Mouse (Mus musculus) heart, embryonic 11.5 days (tissue): Measurements from ENCODE around the gene Igf1. TPM values are rescaled to one million over a fixed set of nuclear protein-coding genes. Genes with fewer than 3 reads are reported as not detected.

Experiments
- ATAC-seq: fragments of 200-750 bp; cut with Nextera tagmentation; replicated peaks from 2 replicates; pipeline ENCODE4 v1.8.0; 2017; ENCODE audit warnings: moderate library complexity; ENCODE audit not compliant: insufficient number of reproducible peaks, low FRiP score, low TSS enrichment
- H3K27ac ChIP-seq: fragments of 300-500 bp; sonication (generic); 2 replicates; pipeline ENCODE4 v1.5.1; 2014; ENCODE audit warnings: mild to moderate bottlenecking, low read depth, low read length
- H3K27me3 ChIP-seq: fragments of 300-500 bp; sonication (generic); 2 replicates; pipeline ENCODE4 v1.6.1; 2014; ENCODE audit warnings: mild to moderate bottlenecking, low read length, mixed read lengths; ENCODE audit not compliant: control insufficient read depth, insufficient read depth
- H3K36me3 ChIP-seq: fragments of 300-500 bp; sonication (generic); 2 replicates; pipeline ENCODE4 v1.6.1; 2014; ENCODE audit warnings: mild to moderate bottlenecking, low read length, moderate library complexity, mixed read lengths; ENCODE audit not compliant: control insufficient read depth, insufficient read depth
- H3K4me1 ChIP-seq: fragments of 300-500 bp; sonication (generic); 2 replicates; pipeline ENCODE4 v1.6.1; 2014; ENCODE audit warnings: low read length; ENCODE audit not compliant: control insufficient read depth, insufficient read depth
- H3K4me2 ChIP-seq: fragments of 300-500 bp; sonication (generic); 2 replicates; pipeline ENCODE4 v1.6.1; 2014; ENCODE audit warnings: mild to moderate bottlenecking, moderate library complexity
- H3K4me3 ChIP-seq: fragments of 300-500 bp; sonication (generic); 2 replicates; pipeline ENCODE4 v1.5.1; 2014; ENCODE audit warnings: low read depth, low read length
- H3K9ac ChIP-seq: fragments of 300-500 bp; sonication (generic); 2 replicates; pipeline ENCODE4 v1.6.1; 2014; ENCODE audit warnings: mild to moderate bottlenecking, low read depth, low read length, moderate library complexity
- H3K9me3 ChIP-seq: fragments of 300-500 bp; sonication (generic); replicated peaks from 2 replicates; pipeline ENCODE4 v1.6.1; 2016; ENCODE audit warnings: low read length; ENCODE audit not compliant: control insufficient read depth
- WGBS: fragments of 180-500 bp; shearing (Covaris S2); extraction: QIAGEN DNeasy Blood & Tissue Kit; methylation state at CpG from one replicate; pipeline ENCODE4 v1.1.7; 2014; ENCODE audit not compliant: insufficient replicate concordance; 5-methylcytosine and 5-hydroxymethylcytosine counted together
- polyA plus RNA-seq: library from polyadenylated mRNA; unstranded; fragments of >200 nt; fragmentation: Nextera tagmentation; extraction: Ambion mirVana; gene quantifications from 2 replicates; pipeline ENCODE4 v1.2.1, GENCODE M21; 2014

Gene Igf1
- polyA plus RNA-seq, 1 experiment from 2014 or later, result 36.6 TPM

DNA sequence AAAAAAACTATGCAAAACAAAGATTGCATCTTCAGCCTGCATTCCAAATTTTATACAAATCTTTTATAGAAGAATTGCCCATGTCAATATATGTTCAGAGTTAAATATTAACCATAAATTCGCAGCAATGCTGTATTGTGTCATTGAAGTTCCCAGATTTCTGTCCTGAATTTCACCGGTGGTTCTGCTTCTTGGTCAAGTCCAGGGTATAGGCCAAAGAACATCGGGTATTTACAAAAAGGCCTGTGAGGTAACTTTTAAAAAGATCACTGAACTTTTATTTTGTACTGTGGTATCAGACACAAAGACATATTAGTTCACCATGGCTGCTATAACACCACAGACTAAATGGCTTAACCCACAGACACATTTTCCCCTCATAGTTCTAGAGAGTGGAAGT, 57.7 kb downstream of the Igf1 start:
- Histone ChIP-seq H3K4me2 (no peak overlapping the region), H3K4me3 (no peak overlapping the region), H3K9ac (no peak overlapping the region), H3K27me3 (no peaks in the 10 kb centered on the region), H3K9me3 (no peaks in the 10 kb centered on the region), H3K4me1 (no peaks in the 10 kb centered on the region; the same call in 1 of the 2 replicates), H3K36me3 (no peaks in the 10 kb centered on the region), H3K27ac (no peak overlapping the region)
- 85% methylated on average over 3 of the region's 3 CpGs for WGBS
- no peak for ATAC-seq

- Histone ChIP-seq H3K9me3 (no peaks in the 10 kb centered on the region), H3K36me3 (no peaks in the 10 kb centered on the region), H3K4me3 (no peak overlapping the region), H3K4me2 (no peak overlapping the region), H3K4me1 (peaks cover 7% of the 10 kb centered on the region; the same call in 1 of the 2 replicates), H3K27me3 (no peaks in the 10 kb centered on the region), H3K27ac (no peak overlapping the region), H3K9ac (no peak overlapping the region)
- WGBS, result 88% methylated on average over 3 of the region's 3 CpGs
- no peak for ATAC-seq
These were observed 64.2 kb downstream of the Igf1 start for GRCm38 (mm10) chr10:87922263-87922662.

DNA sequence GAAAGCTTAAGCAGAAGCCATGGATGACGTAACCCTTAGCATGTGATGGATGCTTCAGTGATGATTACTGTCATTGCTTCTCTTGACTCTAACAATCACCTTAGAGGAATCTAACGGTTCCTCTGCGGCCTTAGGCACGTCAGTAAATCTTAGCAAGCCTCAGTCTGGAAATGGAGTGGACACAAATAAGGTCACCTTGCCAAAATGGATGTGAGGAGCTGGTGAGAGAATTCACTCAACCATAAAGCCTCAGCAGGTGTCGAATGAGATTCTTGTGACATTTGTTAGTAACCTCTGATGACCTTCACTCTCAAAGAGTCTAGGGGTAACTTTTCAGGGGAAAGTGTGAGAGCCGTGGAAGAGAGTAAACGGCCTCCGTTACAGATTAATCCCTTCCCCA, 68.5 kb downstream of the Igf1 start:
- Histone ChIP-seq H3K4me2 (no peak overlapping the region), H3K4me1 (peaks cover 11% of the 10 kb centered on the region), H3K27me3 (no peaks in the 10 kb centered on the region), H3K4me3 (no peak overlapping the region), H3K27ac (peak overlapping the region; percentile 51; the same call in 1 of the 2 replicates), H3K36me3 (no peaks in the 10 kb centered on the region; the same call in 1 of the 2 replicates), H3K9me3 (no peaks in the 10 kb centered on the region), H3K9ac (no peak overlapping the region)
- no peak for ATAC-seq
- WGBS, result 48% methylated on average over 8 of the region's 8 CpGs

- ATAC-seq, result peak; percentile 68
- H3K27ac ChIP-seq, result peak overlapping the region; percentile 51
- no peak overlapping the region for H3K9ac ChIP-seq
These were observed 69.1 kb downstream of the Igf1 start for GRCm38 (mm10) chr10:87927131-87927609.

DNA sequence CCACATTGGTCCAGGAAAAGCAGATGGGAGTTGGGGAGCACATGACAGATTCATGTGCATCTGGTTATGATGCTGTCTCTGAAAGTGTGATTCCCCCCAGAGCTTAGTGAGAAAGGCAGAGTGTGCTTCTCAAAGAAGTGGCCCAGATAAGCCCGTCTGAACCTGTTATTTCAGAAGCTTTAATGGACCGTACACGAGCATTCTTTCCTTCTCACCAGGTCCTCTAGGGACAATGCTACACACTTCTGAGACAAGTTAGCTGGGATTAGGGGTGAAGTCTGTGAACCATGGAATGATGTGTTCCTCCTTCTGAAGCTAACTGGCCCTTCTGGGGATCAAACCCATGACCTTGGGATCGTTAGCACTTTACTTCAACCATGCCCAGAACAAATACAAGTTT, 90.1 kb downstream of the Igf1 start:
- Histone ChIP-seq H3K9me3 (no peaks in the 10 kb centered on the region), H3K4me3 (no peak overlapping the region), H3K9ac (no peak overlapping the region), H3K36me3 (no peaks in the 10 kb centered on the region), H3K27me3 (no peaks in the 10 kb centered on the region), H3K4me2 (no peak overlapping the region), H3K4me1 (no peaks in the 10 kb centered on the region), H3K27ac (no peak overlapping the region)
- whole genome bisulfite sequencing, result 71% methylated on average over 4 of the region's 4 CpGs
- ATAC-seq, result no peak

More at GRCm38 (mm10) chr10:87927131-87927609, 69.1 kb downstream of the Igf1 start:
- Histone ChIP-seq H3K36me3 (peaks cover 3% of the 10 kb centered on the region; the same call in 1 of the 2 replicates), H3K4me3 (no peak overlapping the region), H3K9me3 (no peaks in the 10 kb centered on the region), H3K4me1 (peaks cover 11% of the 10 kb centered on the region), H3K27me3 (no peaks in the 10 kb centered on the region), H3K4me2 (no peak overlapping the region)
- WGBS, result 48% methylated on average over 6 of the region's 6 CpGs

DNA sequence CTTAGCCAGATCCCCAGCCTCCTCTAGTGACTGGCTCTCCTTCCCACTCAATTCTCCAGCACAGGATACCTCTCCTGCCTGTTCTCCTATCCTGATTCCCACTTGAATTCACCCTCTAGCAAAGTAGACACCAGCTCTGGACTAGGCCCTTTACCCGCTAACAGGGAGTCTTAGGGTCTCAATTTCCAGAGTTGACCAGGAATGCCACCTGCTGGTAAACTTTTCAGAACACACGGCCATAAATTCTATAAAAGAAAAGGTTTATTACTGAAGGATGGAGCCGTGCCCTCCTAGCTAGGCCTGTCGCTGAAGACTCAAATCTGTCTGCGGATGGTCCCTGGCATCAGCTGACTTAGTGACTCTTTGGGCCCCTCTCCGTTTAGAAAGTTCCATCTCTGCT, 113.5 kb downstream of the Igf1 start:
- no peak overlapping the region for H3K4me3 ChIP-seq
- ATAC-seq, result no peak
- H3K27ac ChIP-seq, result no peak overlapping the region

DNA sequence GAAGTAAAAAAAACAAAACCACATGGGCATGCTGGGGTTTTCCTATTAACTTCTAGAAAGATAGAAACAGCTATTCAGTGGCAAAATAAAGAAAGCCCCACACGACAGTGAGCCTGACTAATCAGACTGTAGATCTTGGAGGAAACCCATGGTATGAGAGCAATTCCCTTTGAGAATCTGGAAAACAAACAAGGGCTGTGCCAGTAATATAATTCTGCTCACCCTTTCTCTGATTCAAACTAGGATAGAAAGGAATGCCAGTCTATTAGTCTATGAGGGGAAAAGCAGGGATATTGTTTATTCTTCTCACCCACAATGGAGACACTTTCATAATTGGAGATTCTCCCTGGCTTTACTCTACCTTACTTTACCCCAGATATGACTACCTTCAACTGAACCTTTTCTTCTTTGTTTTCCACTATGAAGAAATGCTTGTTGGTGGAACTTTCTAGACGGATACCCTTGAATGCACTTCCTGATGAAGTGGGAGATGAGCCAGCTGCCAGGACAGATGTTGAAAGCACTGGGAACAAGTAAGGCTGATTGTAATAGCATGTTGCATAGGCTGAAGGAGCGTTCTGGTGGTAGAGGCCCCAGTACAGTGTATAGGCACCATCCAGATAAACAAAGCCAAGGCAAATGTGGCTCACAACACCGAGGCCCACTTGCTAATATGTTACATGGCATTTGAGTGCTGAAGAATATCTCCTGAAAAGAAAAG, 116.0 kb downstream of the Igf1 start:
- Histone ChIP-seq H3K4me1 (no peaks in the 10 kb centered on the region), H3K27me3 (no peaks in the 10 kb centered on the region), H3K4me2 (no peak overlapping the region), H3K4me3 (no peak overlapping the region), H3K36me3 (no peaks in the 10 kb centered on the region), H3K27ac (no peak overlapping the region), H3K9ac (no peak overlapping the region), H3K9me3 (no peaks in the 10 kb centered on the region)
- no peak for ATAC-seq
- 60% methylated on average over 4 of the region's 4 CpGs for WGBS

More for the DNA sequence above, 113.5 kb downstream of the Igf1 start:
- 56% methylated on average over 6 of the region's 6 CpGs for WGBS
- Histone ChIP-seq H3K36me3 (no peaks in the 10 kb centered on the region), H3K4me1 (no peaks in the 10 kb centered on the region), H3K4me2 (no peak overlapping the region), H3K27me3 (no peaks in the 10 kb centered on the region), H3K9me3 (no peaks in the 10 kb centered on the region), H3K9ac (no peak overlapping the region)

DNA sequence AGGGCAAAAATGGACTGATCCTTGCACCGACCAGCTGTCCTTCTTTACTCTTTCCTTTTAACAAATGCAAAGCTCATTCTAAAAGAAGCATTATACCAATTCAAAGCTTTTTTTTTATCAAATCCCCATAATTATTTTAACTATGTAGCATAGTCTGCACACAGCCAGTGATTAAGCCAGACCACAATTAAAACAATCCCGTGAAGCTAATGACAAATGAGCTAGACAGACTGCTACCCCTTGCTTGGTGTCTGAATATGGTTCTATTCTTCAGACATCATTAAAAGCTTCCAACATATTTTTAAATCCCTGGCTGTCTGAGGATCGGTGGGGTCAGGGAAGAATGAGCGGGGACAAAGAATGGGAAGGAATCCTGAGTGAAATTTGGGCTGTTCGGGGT, 127.3 kb downstream of the Igf1 start:
- H3K27ac ChIP-seq, result no peak overlapping the region
- no peak overlapping the region for H3K4me2 ChIP-seq
- no peak overlapping the region for H3K4me3 ChIP-seq
- 84% methylated on average over 5 of the region's 5 CpGs for WGBS
- no peaks in the 10 kb centered on the region for H3K4me1 ChIP-seq
- H3K9me3 ChIP-seq, result no peaks in the 10 kb centered on the region
- no peak overlapping the region for H3K9ac ChIP-seq
- no peaks in the 10 kb centered on the region for H3K36me3 ChIP-seq
- H3K27me3 ChIP-seq, result no peaks in the 10 kb centered on the region
- ATAC-seq, result no peak

DNA sequence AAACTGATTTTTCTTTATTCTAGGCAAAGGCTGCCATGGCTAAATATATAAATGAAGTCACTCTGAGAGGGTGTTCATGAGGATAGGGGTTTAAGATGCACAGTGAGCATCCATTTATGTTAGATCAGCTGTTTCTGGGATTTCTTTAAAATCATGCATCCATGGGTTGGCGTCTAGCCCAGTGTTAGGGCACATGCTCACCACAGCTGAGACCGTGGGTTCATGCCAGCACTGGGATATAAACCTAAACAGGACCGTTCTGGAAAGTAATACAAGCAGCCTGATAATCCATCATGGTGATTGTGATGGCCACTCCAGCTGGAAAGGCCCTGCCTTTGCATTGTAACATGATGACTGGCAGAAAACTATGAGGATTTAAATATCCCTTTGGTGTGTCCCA, 128.1 kb downstream of the Igf1 start:
- ATAC-seq, result no peak
- Histone ChIP-seq H3K36me3 (no peaks in the 10 kb centered on the region), H3K9ac (no peak overlapping the region), H3K27ac (no peak overlapping the region), H3K27me3 (no peaks in the 10 kb centered on the region), H3K4me2 (no peak overlapping the region), H3K4me1 (no peaks in the 10 kb centered on the region), H3K4me3 (no peak overlapping the region), H3K9me3 (no peaks in the 10 kb centered on the region)
- WGBS, result 71% methylated on average over 3 of the region's 3 CpGs
